Mouse (Mus musculus) forebrain, postnatal 0 days (tissue): ENCODE data around the gene 2810459M11Rik. TPM values are rescaled to one million over a fixed set of nuclear protein-coding genes. Genes with fewer than 3 reads are reported as not detected.
"Not testable (repeated sequence)": the region's sequence is repeated elsewhere in the genome, so short reads cannot be mapped to it uniquely, and the experiment has no call there.

Experiments
- ATAC-seq: fragments of 200-750 bp; cut with Nextera tagmentation; 2 replicates; pipeline ENCODE4 v1.8.0; 2017; ENCODE audit warnings: mild to moderate bottlenecking, moderate library complexity
- DNase-seq: peaks from one replicate; pipeline ENCODE4 v3.0.0-alpha.2; 2015
- H3K27ac ChIP-seq: fragments of 300-500 bp; sonication (generic); 2 replicates; pipeline ENCODE4 v1.5.1; 2014; ENCODE audit warnings: low read depth, mild to moderate bottlenecking, antibody characterized with exemption, low read length, moderate library complexity, mixed read lengths
- H3K27me3 ChIP-seq: fragments of 300-500 bp; sonication (generic); 2 replicates; pipeline ENCODE4 v1.6.1; 2014; ENCODE audit warnings: mild to moderate bottlenecking, low read length, mixed read lengths; ENCODE audit not compliant: insufficient read depth
- H3K36me3 ChIP-seq: fragments of 300-500 bp; sonication (generic); 2 replicates; pipeline ENCODE4 v1.6.1; 2014; ENCODE audit warnings: mild to moderate bottlenecking, moderate library complexity; ENCODE audit not compliant: insufficient read depth
- H3K4me1 ChIP-seq: fragments of 300-500 bp; sonication (generic); 2 replicates; pipeline ENCODE4 v1.6.1; 2014; ENCODE audit warnings: antibody characterized with exemption; ENCODE audit not compliant: insufficient read depth
- H3K4me2 ChIP-seq: fragments of 300-500 bp; sonication (generic); 2 replicates; pipeline ENCODE4 v1.6.1; 2014; ENCODE audit warnings: low read depth, mild to moderate bottlenecking, moderate library complexity
- H3K4me3 ChIP-seq: fragments of 300-500 bp; sonication (generic); 2 replicates; pipeline ENCODE4 v1.5.1; 2014; ENCODE audit warnings: low read depth, low read length, mixed read lengths
- H3K9ac ChIP-seq: fragments of 300-500 bp; sonication (generic); 2 replicates; pipeline ENCODE4 v1.6.1; 2014; ENCODE audit warnings: mild to moderate bottlenecking
- H3K9me3 ChIP-seq: fragments of 300-500 bp; sonication (generic); 2 replicates; pipeline ENCODE4 v1.6.1; 2016; ENCODE audit warnings: low read length
- CTCF ChIP-seq: sonication (generic); IDR thresholded peaks from 2 replicates; pipeline ENCODE4 v1.5.1; 2016; ENCODE audit warnings: antibody characterized with exemption, control low read depth, low read depth
- WGBS: fragments of 180-500 bp; shearing (Covaris S2); extraction: QIAGEN DNeasy Blood & Tissue Kit; methylation state at CpG from one replicate; pipeline ENCODE4 v1.1.7; 2014; 5-methylcytosine and 5-hydroxymethylcytosine counted together
- polyA plus RNA-seq: library from polyadenylated mRNA; unstranded; fragments of >200 nt; fragmentation: Nextera tagmentation; extraction: Ambion mirVana; gene quantifications from 2 replicates; pipeline ENCODE4 v1.2.1, GENCODE M21; 2015
- total RNA-seq: library from RNA; depleted of rRNA; stranded (reverse); fragments of >200 nt; gene quantifications from 2 replicates; pipeline ENCODE4 v1.2.3, GENCODE M21; 2014

Gene 2810459M11Rik
- total and polyA plus RNA-seq, 2 experiments from 2014 or later: 13.6 to 30.5 TPM

GRCm38 (mm10) chr1:86007778-86008177 is 37.9 kb upstream of the 2810459M11Rik start:
- TF ChIP-seq CTCF: peak; percentile 95
- Histone ChIP-seq H3K4me1 (no peaks in the 10 kb centered on the region), H3K36me3 (no peaks in the 10 kb centered on the region), H3K4me2 (no peak overlapping the region), H3K9me3 (no peaks in the 10 kb centered on the region), H3K9ac (no peak overlapping the region), H3K27ac (no peak overlapping the region), H3K4me3 (no peak overlapping the region), H3K27me3 (no peaks in the 10 kb centered on the region)
- ATAC-seq (peak; percentile 97), DNase-seq (peak; percentile 95)
- WGBS: under 1% methylated on average over 7 of the region's 7 CpGs

GRCm38 (mm10) chr1:86015758-86016157 is 29.9 kb upstream of the 2810459M11Rik start:
- not testable (repeated sequence) for H3K36me3 ChIP-seq, H3K4me3 ChIP-seq, DNase-seq, H3K4me2 ChIP-seq, H3K4me1 ChIP-seq, H3K27me3 ChIP-seq, ATAC-seq, H3K9ac ChIP-seq, H3K9me3 ChIP-seq, H3K27ac ChIP-seq
- WGBS: 97% methylated on average over 9 of the region's 9 CpGs

- no peak for ATAC-seq
- H3K27ac ChIP-seq: no peak within 1 kb of the TSS
- DNase-seq: no peak
- no peak within 1 kb of the TSS for H3K9ac ChIP-seq
- H3K9me3 ChIP-seq: no peaks in the 10 kb centered on the region
- 91% methylated on average over 8 of the region's 8 CpGs for WGBS
- no peaks in the 10 kb centered on the region for H3K36me3 ChIP-seq
- TF ChIP-seq CTCF: no peak
- no peak within 1 kb of the TSS for H3K4me2 ChIP-seq
- H3K27me3 ChIP-seq: no peaks in the 10 kb centered on the region; the same call in 1 of the 2 replicates
- H3K4me3 ChIP-seq: no peak within 1 kb of the TSS
- H3K4me1 ChIP-seq: peaks cover 3% of the 10 kb centered on the region; the same call in 1 of the 2 replicates
These were observed 29.1 kb upstream of the 2810459M11Rik start, which contains the start of gene Spata3 for GRCm38 (mm10) chr1:86016516-86016915. Gene Spata3 (plus strand): TSS chr1:86016816.

- peak overlapping the region; percentile 66; the same call in 1 of the 2 replicates for H3K27ac ChIP-seq
These were observed 27.2 kb upstream of the 2810459M11Rik start for GRCm38 (mm10) chr1:86018235-86019055.

GRCm38 (mm10) chr1:86021365-86021989 is 24.2 kb upstream of the 2810459M11Rik start:
- Histone ChIP-seq H3K36me3 (no peaks in the 10 kb centered on the region), H3K4me3 (no peak overlapping the region), H3K9ac (no peak overlapping the region), H3K27ac (no peak overlapping the region), H3K4me1 (peaks cover 3% of the 10 kb centered on the region; the same call in 1 of the 2 replicates), H3K27me3 (no peaks in the 10 kb centered on the region; the same call in 1 of the 2 replicates), H3K9me3 (no peaks in the 10 kb centered on the region), H3K4me2 (no peak overlapping the region)
- ATAC-seq (no peak), DNase-seq (no peak)
- TF ChIP-seq CTCF: peak; percentile 32
- 64% methylated on average over 11 of the region's 11 CpGs for WGBS

More at GRCm38 (mm10) chr1:86018235-86019055, 27.2 kb upstream of the 2810459M11Rik start:
- TF ChIP-seq CTCF: peak; percentile 68
- DNase-seq (peak; percentile 84), ATAC-seq (peak; percentile 93)
- Histone ChIP-seq H3K4me3 (peak overlapping the region; percentile 51), H3K4me2 (peak overlapping the region; percentile 97), H3K4me1 (peaks cover 3% of the 10 kb centered on the region; the same call in 1 of the 2 replicates), H3K9me3 (no peaks in the 10 kb centered on the region), H3K27me3 (no peaks in the 10 kb centered on the region; the same call in 1 of the 2 replicates), H3K9ac (peak overlapping the region; percentile 67), H3K36me3 (no peaks in the 10 kb centered on the region)
- WGBS: 4% methylated on average over 60 of the region's 60 CpGs

- peak; percentile 66 for DNase-seq
- no peak for TF ChIP-seq CTCF
- Histone ChIP-seq H3K4me1 (peaks cover 4% of the 10 kb centered on the region; the same call in 1 of the 2 replicates), H3K27ac (peak overlapping the region; percentile 72), H3K4me3 (no peak overlapping the region), H3K9me3 (no peaks in the 10 kb centered on the region), H3K4me2 (no peak overlapping the region), H3K9ac (0 out of 2 replicates have a peak overlapping the region, but pooled peaks have one; percentile 6), H3K36me3 (no peaks in the 10 kb centered on the region), H3K27me3 (no peaks in the 10 kb centered on the region)
- peak; percentile 96 for ATAC-seq
- WGBS: 10% methylated on average over 11 of the region's 11 CpGs
These were observed 13.2 kb upstream of the 2810459M11Rik start for GRCm38 (mm10) chr1:86032273-86032987.
